Mouse (Mus musculus) cortical plate, adult 2 months (tissue): ENCODE measurements around the gene Snai1. TPM values are rescaled to one million over a fixed set of nuclear protein-coding genes. Genes with fewer than 3 reads are reported as not detected.

Experiments
- H3K27ac ChIP-seq: fragments of 200-500 bp; 2 replicates; pipeline ENCODE4 v1.5.1; 2012; ENCODE audit warnings: low read length, control low read depth, inconsistent platforms; ENCODE audit not compliant: insufficient read depth
- H3K4me1 ChIP-seq: fragments of 200-500 bp; 2 replicates; pipeline ENCODE4 v1.6.1; 2011; ENCODE audit warnings: low read length; ENCODE audit not compliant: control insufficient read depth, insufficient read depth
- H3K4me3 ChIP-seq: fragments of 200-500 bp; 2 replicates; pipeline ENCODE4 v1.5.1; 2011; ENCODE audit warnings: mild to moderate bottlenecking, low read length, control low read depth; ENCODE audit not compliant: insufficient read depth
- CTCF ChIP-seq: fragments of 200-500 bp; IDR thresholded peaks from 2 replicates; pipeline ENCODE4 v1.5.1; 2011; ENCODE audit warnings: mild to moderate bottlenecking, control low read depth, low read length; ENCODE audit not compliant: insufficient read depth; ENCODE audit errors: extremely low read depth
- POLR2A ChIP-seq: fragments of 200-500 bp; IDR thresholded peaks from 2 replicates; pipeline ENCODE4 v1.6.1; 2011; ENCODE audit warnings: mild to moderate bottlenecking, low read length, control low read depth; ENCODE audit not compliant: insufficient read depth; ENCODE audit errors: extremely low read depth
- polyA plus RNA-seq: library from polyadenylated mRNA; depleted of rRNA; stranded (reverse); fragments of >200 nt; gene quantifications from 2 replicates; pipeline ENCODE4 v1.2.3, GENCODE M21; 2012

Snai1 gene
- polyA plus RNA-seq, 1 experiment, result 1.4 TPM

GRCm38 (mm10) chr2:167539536-167540476 lies 1.8 kb downstream of the Snai1 start:
- Histone ChIP-seq H3K4me3 (no peak overlapping the region; the same call in 1 of the 2 replicates), H3K27ac (no peak overlapping the region), H3K4me1 (no peaks in the 10 kb centered on the region)
- no peak for TF ChIP-seq CTCF
- TF ChIP-seq POLR2A, result no peak

GRCm38 (mm10) chr2:167540477-167541110 lies 2.6 kb downstream of the Snai1 start:
- TF ChIP-seq POLR2A, result no peak
- no peak for TF ChIP-seq CTCF
- Histone ChIP-seq H3K4me1 (no peaks in the 10 kb centered on the region), H3K4me3 (no peak overlapping the region), H3K27ac (no peak overlapping the region)

DNA sequence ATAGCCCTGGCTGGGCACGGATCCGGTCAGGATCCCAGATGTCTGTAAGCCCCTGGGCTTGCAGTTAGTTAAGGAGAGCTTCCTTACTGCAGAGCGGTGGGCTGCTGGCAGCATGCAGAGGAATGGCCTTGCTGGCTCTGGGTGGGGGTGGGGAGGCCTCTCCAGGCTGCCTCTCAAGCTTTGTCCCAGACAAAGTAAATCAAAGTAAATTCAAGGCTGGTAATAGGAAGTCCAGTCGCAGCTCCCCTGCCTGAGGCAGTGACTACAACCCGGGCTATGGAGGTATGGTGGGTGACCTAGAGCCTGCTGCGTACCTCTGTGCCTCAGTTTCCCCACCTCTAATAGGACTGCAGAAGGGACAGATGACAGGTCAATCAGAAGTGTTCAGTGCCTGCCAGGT lies 3.3 kb downstream of the Snai1 start:
- H3K4me1 ChIP-seq, result no peaks in the 10 kb centered on the region
- TF ChIP-seq CTCF (no peak), POLR2A (no peak)
- H3K4me3 ChIP-seq, result no peak overlapping the region

GRCm38 (mm10) chr2:167541761-167542160 lies 3.8 kb downstream of the Snai1 start:
- TF ChIP-seq CTCF (no peak), POLR2A (no peak)
- Histone ChIP-seq H3K4me3 (no peak overlapping the region), H3K27ac (no peak overlapping the region), H3K4me1 (no peaks in the 10 kb centered on the region)

More for the DNA sequence above, 3.3 kb downstream of the Snai1 start:
- H3K27ac ChIP-seq, result no peak overlapping the region

DNA sequence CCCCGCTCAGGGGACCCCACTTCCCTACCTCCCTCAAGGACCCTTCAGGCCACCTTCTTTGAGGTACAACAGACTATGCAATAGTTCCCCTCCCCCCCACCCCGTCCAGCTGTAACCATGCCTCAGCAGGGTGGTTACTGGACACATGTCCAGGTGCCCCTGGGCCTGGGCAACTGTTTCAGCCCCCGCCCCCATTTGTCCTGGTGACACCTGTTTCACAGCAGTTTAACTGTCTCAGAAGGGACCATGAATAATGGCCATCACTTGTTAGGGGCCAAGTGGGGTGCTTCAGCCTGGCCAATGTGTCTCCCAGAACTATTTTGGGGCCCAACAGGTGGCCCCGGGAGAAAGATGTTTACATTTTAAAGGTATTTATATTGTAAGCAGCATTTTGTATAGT lies 4.4 kb downstream of the Snai1 start:
- Histone ChIP-seq H3K4me3 (no peak overlapping the region), H3K27ac (no peak overlapping the region), H3K4me1 (no peaks in the 10 kb centered on the region)
- no peak for TF ChIP-seq CTCF
- no peak for TF ChIP-seq POLR2A

DNA sequence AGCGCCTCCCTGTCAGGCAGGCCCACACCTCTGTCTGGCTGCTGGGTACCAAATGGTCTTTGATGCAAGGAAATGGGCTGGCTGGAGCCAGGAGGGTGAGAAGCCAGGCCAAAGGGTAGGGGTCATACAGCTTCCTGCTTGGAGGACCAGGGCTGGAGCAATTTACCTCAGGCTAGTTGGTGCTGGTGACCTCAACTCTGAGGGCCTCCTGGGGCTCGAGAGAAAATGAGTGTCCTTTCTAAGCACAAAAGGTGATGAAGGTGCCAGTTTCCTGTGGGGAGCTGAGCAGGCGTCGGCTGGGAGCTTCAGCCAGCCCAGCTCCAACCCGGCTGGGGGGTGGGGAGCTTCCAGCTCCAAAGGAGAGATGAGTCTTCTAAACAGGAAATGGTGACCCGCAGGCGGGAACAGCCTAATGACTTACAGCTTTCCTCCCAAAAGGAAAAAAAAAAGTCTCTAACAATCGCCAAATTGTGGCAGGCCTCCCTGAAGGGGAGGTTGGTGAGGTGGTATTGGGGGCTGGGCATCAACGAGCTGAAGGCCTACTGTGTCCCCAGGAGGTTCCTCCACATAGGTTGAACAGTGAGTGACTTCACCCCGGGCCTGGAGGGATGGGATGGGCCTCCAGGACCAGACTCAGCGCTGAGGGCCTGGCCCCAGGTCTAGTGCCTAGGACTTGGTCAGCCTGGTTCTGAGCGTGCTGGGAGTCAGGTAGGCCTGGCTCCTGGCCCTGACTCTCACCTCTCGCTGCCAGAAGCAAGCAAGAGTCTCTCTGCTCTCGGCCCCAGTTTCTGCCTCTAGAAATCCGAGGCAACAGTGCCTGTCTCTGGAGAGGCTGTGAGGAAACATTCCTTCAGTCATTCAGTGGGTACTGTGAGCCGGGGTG lies 5.4 kb downstream of the Snai1 start:
- Histone ChIP-seq H3K4me1 (no peaks in the 10 kb centered on the region), H3K4me3 (no peak overlapping the region), H3K27ac (no peak overlapping the region)
- TF ChIP-seq POLR2A (no peak), CTCF (no peak)

DNA sequence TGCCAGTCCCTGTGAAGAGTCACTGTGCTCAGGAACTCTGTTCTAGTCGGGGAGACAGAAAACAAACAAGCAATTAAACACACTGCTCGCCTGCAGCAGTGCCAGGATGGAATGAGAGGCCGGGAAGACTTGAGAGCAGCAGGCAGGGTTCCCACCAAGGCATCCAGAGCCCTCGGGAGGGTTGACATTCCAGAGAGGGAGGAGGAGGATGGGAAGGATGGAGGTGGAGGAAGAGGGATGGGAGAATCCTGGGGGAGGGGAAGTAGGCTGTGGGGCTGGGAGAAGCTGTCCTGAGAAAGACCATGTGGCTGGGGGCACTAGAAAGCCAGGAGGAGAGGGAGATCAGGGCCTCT lies 6.0 kb downstream of the Snai1 start:
- H3K27ac ChIP-seq, result no peak overlapping the region
- no peak overlapping the region for H3K4me3 ChIP-seq
- no peaks in the 10 kb centered on the region for H3K4me1 ChIP-seq
- TF ChIP-seq CTCF (no peak), POLR2A (no peak)

DNA sequence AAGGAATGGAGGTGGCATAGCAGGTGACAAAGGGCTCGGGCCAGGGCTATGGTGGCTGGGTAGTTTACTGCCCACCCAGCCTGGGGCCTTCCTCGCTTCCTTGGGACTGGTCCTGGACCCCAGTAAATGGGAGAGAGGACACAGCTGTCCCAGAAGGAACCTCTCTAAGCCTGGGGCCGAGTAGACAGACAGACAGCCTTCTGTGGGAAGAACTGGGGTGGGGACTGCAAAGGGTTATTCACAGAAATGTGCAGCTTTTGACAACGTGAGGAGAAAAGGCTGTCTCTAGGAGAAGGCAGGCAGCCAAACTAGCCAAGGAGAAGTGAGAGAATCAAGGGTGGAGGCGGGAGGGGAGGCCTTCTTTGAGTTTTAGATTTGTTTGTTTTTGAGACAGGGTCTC lies 6.5 kb downstream of the Snai1 start:
- no peak overlapping the region for H3K4me3 ChIP-seq
- no peak overlapping the region for H3K27ac ChIP-seq
- H3K4me1 ChIP-seq, result no peaks in the 10 kb centered on the region
- TF ChIP-seq CTCF (no peak), POLR2A (no peak)
